Mouse (Mus musculus) hindbrain, embryonic 11.5 days (tissue): ENCODE measurements at regions not wholly inside any gene's neighbourhood (a gene's known extent, or its start where the extent isn't known, plus 50 kb on each side); places are given as distances from the start of the nearest gene placed in this dataset.

ENCODE experiments used
- ATAC-seq: fragments of 200-750 bp; cut with Nextera tagmentation; 2 replicates; pipeline ENCODE4 v1.8.0; 2017; ENCODE audit warnings: mild to moderate bottlenecking, moderate TSS enrichment, moderate library complexity; ENCODE audit not compliant: low FRiP score
- DNase-seq: peaks from one replicate; pipeline ENCODE4 v3.0.0-alpha.2; 2015; ENCODE audit warnings: low spot score
- H3K27ac ChIP-seq: fragments of 300-500 bp; sonication (generic); 2 replicates; pipeline ENCODE4 v1.5.1; 2014; ENCODE audit warnings: mild to moderate bottlenecking, low read depth, low read length
- H3K27me3 ChIP-seq: fragments of 300-500 bp; sonication (generic); 2 replicates; pipeline ENCODE4 v1.6.1; 2014; ENCODE audit warnings: mild to moderate bottlenecking, low read length, moderate library complexity, mixed read lengths; ENCODE audit not compliant: control insufficient read depth, insufficient read depth
- H3K36me3 ChIP-seq: fragments of 300-500 bp; sonication (generic); 2 replicates; pipeline ENCODE4 v1.6.1; 2014; ENCODE audit warnings: mild to moderate bottlenecking, low read length, moderate library complexity, mixed read lengths; ENCODE audit not compliant: control insufficient read depth, insufficient read depth
- H3K4me1 ChIP-seq: fragments of 300-500 bp; sonication (generic); replicated peaks from 2 replicates; pipeline ENCODE4 v1.6.1; 2014; ENCODE audit warnings: low read length, mixed read lengths; ENCODE audit not compliant: control insufficient read depth, insufficient read depth
- H3K4me2 ChIP-seq: fragments of 300-500 bp; sonication (generic); replicated peaks from 2 replicates; pipeline ENCODE4 v1.6.1; 2014; ENCODE audit warnings: mild to moderate bottlenecking, low read depth, low read length
- H3K4me3 ChIP-seq: fragments of 300-500 bp; sonication (generic); 2 replicates; pipeline ENCODE4 v1.5.1; 2014; ENCODE audit warnings: low read depth, low read length
- H3K9ac ChIP-seq: fragments of 300-500 bp; sonication (generic); 2 replicates; pipeline ENCODE4 v1.6.1; 2014; ENCODE audit warnings: low read depth, low read length
- H3K9me3 ChIP-seq: fragments of 300-500 bp; sonication (generic); 2 replicates; pipeline ENCODE4 v1.6.1; 2016; ENCODE audit warnings: low read length; ENCODE audit not compliant: control insufficient read depth
- WGBS: fragments of 180-500 bp; shearing (Covaris S2); extraction: QIAGEN DNeasy Blood & Tissue Kit; methylation state at CpG from one replicate; pipeline ENCODE4 v1.1.7; 2014; 5-methylcytosine and 5-hydroxymethylcytosine counted together

- ATAC-seq (no peak), DNase-seq (peak; percentile 49)
- Histone ChIP-seq H3K27me3 (no peaks in the 10 kb centered on the region), H3K9me3 (no peaks in the 10 kb centered on the region), H3K4me1 (no peaks in the 10 kb centered on the region), H3K4me2 (no peak overlapping the region), H3K36me3 (no peaks in the 10 kb centered on the region), H3K4me3 (no peak overlapping the region), H3K9ac (no peak overlapping the region), H3K27ac (no peak overlapping the region)
- 31% methylated on average over 4 of the region's 4 CpGs for WGBS
Observed at GRCm38 (mm10) chr5:64709146-64709545, 94.0 kb upstream of the Klf3 start.

- Histone ChIP-seq H3K27me3 (no peaks in the 10 kb centered on the region), H3K4me2 (no peak overlapping the region), H3K4me3 (no peak overlapping the region), H3K4me1 (no peaks in the 10 kb centered on the region), H3K9ac (no peak overlapping the region), H3K36me3 (no peaks in the 10 kb centered on the region), H3K9me3 (no peaks in the 10 kb centered on the region), H3K27ac (no peak overlapping the region)
- DNase-seq (no peak), ATAC-seq (no peak)
- 85% methylated on average over 3 of the region's 3 CpGs for WGBS
Observed at GRCm38 (mm10) chr5:64710236-64710635, 93.0 kb upstream of the Klf3 start.

- H3K9ac ChIP-seq, result no peak overlapping the region
- H3K4me2 ChIP-seq, result no peak overlapping the region
- H3K27me3 ChIP-seq, result no peaks in the 10 kb centered on the region
- no peaks in the 10 kb centered on the region for H3K4me1 ChIP-seq
- H3K36me3 ChIP-seq, result no peaks in the 10 kb centered on the region
- H3K9me3 ChIP-seq, result no peaks in the 10 kb centered on the region
- ATAC-seq (no peak), DNase-seq (no peak)
- H3K27ac ChIP-seq, result no peak overlapping the region
- H3K4me3 ChIP-seq, result no peak overlapping the region
- 98% methylated on average over 4 of the region's 4 CpGs for WGBS
Observed at GRCm38 (mm10) chr5:64710968-64711367, 92.2 kb upstream of the Klf3 start.

DNA sequence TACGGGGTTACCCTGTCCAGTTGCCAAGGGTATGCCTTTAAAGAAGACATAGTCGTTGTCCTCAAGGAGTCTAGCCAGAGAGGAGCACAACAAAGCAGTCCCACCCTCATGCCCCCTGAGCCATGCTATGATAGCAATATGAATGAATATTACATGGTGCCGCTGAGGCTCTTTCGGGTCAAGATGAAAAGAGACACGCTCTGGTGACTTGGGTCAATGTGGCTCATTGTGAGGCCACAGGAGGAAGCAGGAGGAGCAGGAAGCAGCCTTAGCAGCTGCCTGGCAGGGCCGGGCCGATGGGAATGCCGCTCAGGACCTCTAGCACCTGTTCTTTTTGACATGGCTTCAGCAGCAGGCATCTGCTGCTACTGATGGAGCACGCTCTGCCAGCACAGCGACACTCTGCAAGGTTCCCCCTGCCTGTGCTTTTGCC is 89.0 kb upstream of the Klf3 start:
- no peak overlapping the region for H3K4me3 ChIP-seq
- 30% methylated on average over 10 of the region's 10 CpGs for WGBS
- H3K4me2 ChIP-seq, result no peak overlapping the region
- DNase-seq (peak; percentile 67), ATAC-seq (peak; percentile 91)
- H3K9ac ChIP-seq, result no peak overlapping the region
- no peaks in the 10 kb centered on the region for H3K36me3 ChIP-seq
- H3K27ac ChIP-seq, result peak overlapping the region; percentile 68
- H3K4me1 ChIP-seq, result no peaks in the 10 kb centered on the region
- no peaks in the 10 kb centered on the region for H3K27me3 ChIP-seq
- no peaks in the 10 kb centered on the region for H3K9me3 ChIP-seq

DNA sequence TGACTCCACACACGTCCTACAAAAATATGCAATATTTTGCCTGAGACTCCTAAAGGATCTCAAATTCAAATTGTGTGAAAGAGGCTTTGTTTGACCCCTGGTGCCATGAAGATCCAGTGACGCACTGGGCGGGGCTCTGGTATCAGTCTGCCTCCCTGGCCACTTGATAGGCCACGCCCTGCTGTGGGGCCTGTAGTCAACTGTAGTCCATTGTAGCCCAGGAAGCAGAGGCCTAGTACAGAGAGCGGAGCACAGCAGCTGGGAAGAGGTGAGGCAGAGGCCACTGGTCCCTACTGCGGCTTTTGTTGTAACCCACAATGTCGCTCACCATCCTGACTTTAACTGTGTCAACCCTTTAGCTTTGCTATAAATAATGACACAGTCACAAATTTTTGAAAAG is 88.5 kb upstream of the Klf3 start:
- peak; percentile 81 for DNase-seq
- H3K9ac ChIP-seq, result no peak overlapping the region
- H3K36me3 ChIP-seq, result no peaks in the 10 kb centered on the region
- H3K4me2 ChIP-seq, result no peak overlapping the region
- no peaks in the 10 kb centered on the region for H3K9me3 ChIP-seq
- ATAC-seq, result peak; percentile 95
- no peaks in the 10 kb centered on the region for H3K27me3 ChIP-seq
- no peak overlapping the region for H3K4me3 ChIP-seq
- 33% methylated on average over 7 of the region's 7 CpGs for WGBS
- peak overlapping the region; percentile 68 for H3K27ac ChIP-seq
- no peaks in the 10 kb centered on the region for H3K4me1 ChIP-seq

DNA sequence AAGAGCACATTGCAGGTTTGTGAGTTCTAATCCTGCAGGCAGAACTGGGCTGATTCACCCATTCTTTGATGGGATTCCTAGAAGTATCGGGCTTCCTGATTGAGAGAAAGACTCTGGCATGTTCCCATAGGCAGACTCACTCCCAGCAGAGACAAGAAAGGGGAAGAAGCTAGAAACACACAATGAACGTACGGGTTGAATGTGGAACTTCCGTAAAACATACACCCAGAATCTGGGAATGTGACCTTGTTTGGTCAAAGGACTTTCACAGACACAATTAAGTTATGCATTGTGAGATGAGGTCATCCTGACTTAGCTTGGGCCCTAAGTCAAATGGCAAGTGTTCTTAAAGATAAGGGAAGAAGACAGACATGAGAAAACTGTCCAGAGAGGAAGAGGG is 86.6 kb upstream of the Klf3 start:
- ATAC-seq, result no peak
- Histone ChIP-seq H3K4me2 (no peak overlapping the region), H3K27ac (no peak overlapping the region), H3K36me3 (no peaks in the 10 kb centered on the region), H3K27me3 (no peaks in the 10 kb centered on the region), H3K9ac (no peak overlapping the region), H3K4me3 (no peak overlapping the region), H3K9me3 (no peaks in the 10 kb centered on the region), H3K4me1 (no peaks in the 10 kb centered on the region)
- 91% methylated on average over 4 of the region's 4 CpGs for WGBS
- no peak for DNase-seq

- no peak for ATAC-seq
- H3K9me3 ChIP-seq, result no peaks in the 10 kb centered on the region
- H3K4me2 ChIP-seq, result no peak overlapping the region
- H3K27me3 ChIP-seq, result no peaks in the 10 kb centered on the region
- no peak for DNase-seq
- no peaks in the 10 kb centered on the region for H3K4me1 ChIP-seq
- no peak overlapping the region for H3K9ac ChIP-seq
- no peak overlapping the region for H3K27ac ChIP-seq
- no peaks in the 10 kb centered on the region for H3K36me3 ChIP-seq
- no peak overlapping the region for H3K4me3 ChIP-seq
Observed at GRCm38 (mm10) chr5:64722211-64722610, 81.0 kb upstream of the Klf3 start.

DNA sequence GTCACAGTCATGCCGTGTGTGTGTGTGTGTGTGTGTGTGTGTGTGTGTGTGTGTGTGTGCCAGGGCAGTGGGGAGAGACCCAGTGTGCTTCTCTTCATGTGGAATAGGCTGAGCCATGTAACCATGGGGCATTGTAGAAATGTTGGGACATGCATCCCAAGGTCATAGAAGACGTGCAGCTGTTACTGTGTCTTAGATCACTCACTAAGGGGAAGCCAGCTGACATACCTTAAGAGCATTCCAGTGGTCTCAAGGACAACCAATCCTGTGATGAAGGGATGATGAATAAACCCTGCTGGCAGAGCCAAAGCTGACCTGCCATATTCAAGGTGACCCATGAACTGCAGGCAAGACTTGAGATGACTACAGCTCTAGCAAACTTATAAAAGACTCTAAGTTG is 75.3 kb upstream of the Klf3 start:
- no peaks in the 10 kb centered on the region for H3K4me1 ChIP-seq
- no peak overlapping the region for H3K4me2 ChIP-seq
- H3K27me3 ChIP-seq, result no peaks in the 10 kb centered on the region
- no peak for DNase-seq
- H3K27ac ChIP-seq, result no peak overlapping the region
- no peak overlapping the region for H3K4me3 ChIP-seq
- WGBS, result 74% methylated on average over 2 of the region's 2 CpGs
- no peaks in the 10 kb centered on the region for H3K9me3 ChIP-seq
- no peak overlapping the region for H3K9ac ChIP-seq
- no peak for ATAC-seq
- no peaks in the 10 kb centered on the region for H3K36me3 ChIP-seq

GRCm38 (mm10) chr5:64732356-64732755 is 70.8 kb upstream of the Klf3 start:
- no peak overlapping the region for H3K4me3 ChIP-seq
- DNase-seq (no peak), ATAC-seq (no peak)
- no peak overlapping the region for H3K27ac ChIP-seq
- H3K9ac ChIP-seq, result no peak overlapping the region
- no peak overlapping the region for H3K4me2 ChIP-seq
- 88% methylated on average over 3 of the region's 3 CpGs for WGBS
- no peaks in the 10 kb centered on the region for H3K36me3 ChIP-seq
- no peaks in the 10 kb centered on the region for H3K4me1 ChIP-seq
- H3K27me3 ChIP-seq, result no peaks in the 10 kb centered on the region
- no peaks in the 10 kb centered on the region for H3K9me3 ChIP-seq
